In the genomic region with DNA sequence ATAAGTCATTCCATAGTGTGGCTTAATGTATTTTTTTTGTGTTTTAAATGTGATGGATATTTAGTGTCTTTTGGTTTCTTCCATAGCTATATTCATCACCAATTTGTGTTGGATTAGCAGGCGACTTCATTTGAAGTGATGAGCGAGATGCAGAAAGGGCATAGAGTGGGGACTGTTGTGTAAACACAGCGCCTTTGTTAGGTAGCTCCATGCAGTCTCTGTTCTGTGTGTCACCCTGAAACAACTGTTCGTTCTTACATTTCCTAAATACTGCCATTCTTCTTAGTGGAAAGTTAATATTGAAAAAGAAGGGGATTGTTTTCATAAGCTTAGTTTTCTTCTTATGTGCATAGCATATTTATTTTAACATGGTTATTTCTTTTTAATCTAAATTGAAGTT, we compare ENCODE assay signal across 23 mouse cellular contexts. TPM values are rescaled to one million over a fixed set of nuclear protein-coding genes. Genes with fewer than 3 reads are reported as not detected.
"Had no signal": no experiment of that assay in that cellular context is flagged by ENCODE, and none has a peak within 500 bp of the region (broad histone marks: within the 10 kb centered on the region; RNA-seq: fewer than 3 reads in every experiment).

No protein-coding gene starts in this region.

- H3K27ac ChIP-seq: gastrocnemius, adult 2 months; heart, embryonic 10.5 days; hindbrain, embryonic 10.5 days; hindbrain, embryonic 12.5 days; hindbrain, embryonic 14.5 days; intestine, embryonic 15.5 days; limb, embryonic 10.5 days; limb, embryonic 12.5 days; liver, embryonic 13.5 days; liver, embryonic 15.5 days had no signal

- H3K4me3 ChIP-seq: gastrocnemius, adult 2 months; heart, embryonic 10.5 days; heart, embryonic 12.5 days; hindbrain, embryonic 10.5 days; hindbrain, embryonic 12.5 days; intestine, embryonic 15.5 days; limb, embryonic 10.5 days; limb, embryonic 12.5 days; liver, embryonic 13.5 days; liver, embryonic 15.5 days had no signal

- DNase-seq: gastrocnemius, adult 2 months; gastrocnemius, postnatal 10 days; gastrocnemius, postnatal 25 days; heart, adult 18-20 months; heart, postnatal 10 days; heart, postnatal 4 days; kidney, adult 18-20 months; kidney, adult 8-10 months; kidney, postnatal 10 days; kidney, postnatal 25 days; kidney, postnatal 4 days; liver; liver, embryonic 13.5 days had no signal

RNA-seq across cellular contexts. Expression of gene Ston1, which starts 50.7 kb away (rescaled TPM):
- total RNA-seq: granulocyte monocyte progenitor cell, adult 5-6 weeks had no signal
